Mouse (Mus musculus): ENCODE results near the gene Hist2h3c2.

Hist2h3c2 gene

GRCm38 (mm10) chr3:96238954-96239793, at the start of gene Hist2h3c2:
TSS of gene Hist2h3c2 (minus strand) at chr3:96239127.
- DNase-seq (ENCODE audit: low spot score in 2 of 2) = peak; percentile 44 to 56

- DNase-seq (ENCODE audit: low spot score in 2 of 2) = peak in 1 of 2 experiments; percentile 39
Observed at GRCm38 (mm10) chr3:96287334-96287733, 48.4 kb upstream of the Hist2h3c2 start.

GRCm38 (mm10) chr3:96284457-96284856, 45.5 kb upstream of the Hist2h3c2 start:
- DNase-seq (ENCODE audit: low spot score in 2 of 2) = no peak

- no peak for DNase-seq (ENCODE audit: low spot score in 2 of 2)
Observed at GRCm38 (mm10) chr3:96280660-96281059, 41.7 kb upstream of the Hist2h3c2 start.

GRCm38 (mm10) chr3:96277800-96278624, 39.1 kb upstream of the Hist2h3c2 start:
- peak; percentile 89 to 95 for DNase-seq (ENCODE audit: low spot score in 2 of 2)

DNA sequence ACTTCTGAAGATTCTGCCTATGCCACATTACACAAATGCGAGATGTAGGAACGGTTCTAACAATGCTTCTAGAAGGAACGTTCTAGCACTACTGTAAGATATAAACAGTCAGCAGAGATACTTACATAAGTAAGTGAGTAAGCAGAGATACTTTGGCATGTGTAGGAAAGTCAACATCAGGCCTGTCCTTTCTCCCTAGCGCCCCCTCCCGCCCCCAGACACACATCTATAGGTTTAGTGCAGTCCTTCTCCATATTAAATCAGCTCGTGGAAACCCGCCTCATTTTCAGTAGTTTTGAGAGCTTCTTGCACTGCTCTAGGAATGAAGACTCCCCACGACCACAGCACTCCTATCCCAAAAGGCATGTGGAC, 38.5 kb upstream of the Hist2h3c2 start:
- peak; percentile 30 to 71 for DNase-seq (ENCODE audit: low spot score in 2 of 2)

DNA sequence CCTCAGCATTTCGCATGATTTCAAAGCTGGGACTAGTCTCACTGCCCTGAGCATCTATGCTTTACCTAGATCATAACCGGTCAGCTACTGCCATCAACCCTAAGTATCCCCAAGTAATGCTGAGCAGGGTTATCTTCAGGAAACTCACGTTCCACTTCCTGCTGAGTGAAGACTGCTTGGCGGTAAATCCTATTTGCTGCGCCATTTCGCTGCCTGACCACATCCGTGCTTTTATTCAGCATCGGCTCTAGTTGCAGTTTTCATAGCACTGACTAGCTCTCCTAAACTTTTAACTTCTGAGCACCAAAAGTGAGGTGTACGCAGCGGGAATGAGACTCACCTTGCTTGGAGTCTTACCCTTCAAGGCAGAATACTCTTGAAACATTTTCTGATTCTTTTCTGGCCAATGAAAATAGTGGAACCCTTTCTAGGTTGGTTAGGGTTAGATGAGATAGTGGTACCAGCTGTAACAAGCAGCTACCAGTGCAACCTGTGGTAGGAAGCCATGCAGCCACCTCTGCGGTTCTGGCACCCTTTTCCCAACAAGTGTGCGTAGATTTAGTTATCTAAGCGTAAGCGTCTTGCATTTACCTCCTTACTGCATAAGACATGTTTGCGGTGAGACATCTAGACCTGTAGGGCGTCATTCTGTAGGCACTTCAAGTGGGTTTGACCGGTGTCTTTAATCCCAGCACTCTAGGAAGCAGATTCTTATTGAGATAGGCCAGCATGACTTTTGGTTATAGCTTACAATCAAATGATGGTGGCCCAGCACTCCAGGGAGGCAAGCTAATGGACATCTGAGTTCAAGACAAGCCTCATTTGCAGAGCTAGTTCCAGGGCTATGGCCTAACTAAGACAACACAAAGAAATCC, 34.9 kb upstream of the Hist2h3c2 start:
- peak; percentile 49 to 59 for DNase-seq (ENCODE audit: low spot score in 2 of 2)

GRCm38 (mm10) chr3:96269511-96270474, 30.9 kb upstream of the Hist2h3c2 start, which contains the start of gene Hist2h2bb:
TSS of gene Hist2h2bb (plus strand) at chr3:96269752.
- peak; percentile 89 to 92 for DNase-seq (ENCODE audit: low spot score in 2 of 2)

- DNase-seq (ENCODE audit: low spot score in 2 of 2) = peak in 1 of 2 experiments; percentile 32
Observed at GRCm38 (mm10) chr3:96268776-96269378, 29.9 kb upstream of the Hist2h3c2 start.

GRCm38 (mm10) chr3:96268051-96268775, 29.3 kb upstream of the Hist2h3c2 start, which contains the start of gene Hist2h3b:
TSS of gene Hist2h3b (plus strand) at chr3:96268654.
- DNase-seq (ENCODE audit: low spot score in 2 of 2) = peak; percentile 77 to 79

DNA sequence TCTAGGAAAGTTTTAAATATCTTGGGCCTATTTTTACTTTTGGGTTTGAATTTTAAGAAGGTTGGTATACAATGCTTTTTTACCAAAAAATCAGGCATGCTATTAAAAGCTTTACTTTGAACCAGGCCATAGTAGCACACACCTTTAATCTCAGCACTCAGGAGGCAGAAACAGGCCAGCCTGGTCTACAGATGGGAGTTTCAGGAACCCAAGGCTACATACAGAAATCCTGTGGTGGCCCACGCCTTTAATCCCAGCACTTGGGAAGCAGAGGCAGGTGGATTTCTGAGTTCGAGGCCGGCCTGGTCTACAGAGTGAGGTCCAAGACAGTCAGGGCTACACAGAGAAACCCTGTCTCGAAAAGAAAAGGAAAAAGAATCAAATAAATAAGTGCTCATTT, 28.6 kb upstream of the Hist2h3c2 start:
- DNase-seq (ENCODE audit: low spot score in 2 of 2) = no peak

- no peak for DNase-seq (ENCODE audit: low spot score in 2 of 2)
Observed at GRCm38 (mm10) chr3:96266132-96266710, 27.3 kb upstream of the Hist2h3c2 start.

DNA sequence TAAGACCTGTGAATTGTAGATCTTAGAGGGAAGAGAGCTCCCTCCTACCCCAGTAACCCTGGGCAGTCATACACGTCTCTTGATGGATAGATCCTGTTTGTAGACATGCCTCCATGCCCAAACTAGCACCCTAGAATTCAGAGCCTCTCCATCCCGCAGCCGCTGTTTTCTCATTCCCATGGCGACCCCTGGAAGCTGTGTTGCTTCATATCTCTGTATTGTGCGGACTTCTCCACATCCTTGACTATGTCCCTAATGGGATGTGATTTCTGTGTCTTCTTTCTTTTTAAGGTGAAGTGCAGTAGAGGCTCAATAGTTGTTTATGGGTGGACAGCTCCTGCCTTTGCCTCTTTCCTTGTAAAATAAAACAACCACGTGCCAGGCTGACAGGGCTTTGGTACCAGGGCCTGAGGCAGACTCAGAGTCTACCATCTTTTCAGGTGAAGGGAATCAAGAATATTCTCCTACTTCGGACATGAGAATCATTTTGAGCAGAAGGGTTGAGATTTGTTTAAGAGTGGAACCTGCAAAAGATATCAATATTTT, 25.6 kb upstream of the Hist2h3c2 start:
- no peak for DNase-seq (ENCODE audit: low spot score in 2 of 2)

GRCm38 (mm10) chr3:96263558-96264403, 24.9 kb upstream of the Hist2h3c2 start:
- DNase-seq (ENCODE audit: low spot score in 2 of 2) = no peak

DNA sequence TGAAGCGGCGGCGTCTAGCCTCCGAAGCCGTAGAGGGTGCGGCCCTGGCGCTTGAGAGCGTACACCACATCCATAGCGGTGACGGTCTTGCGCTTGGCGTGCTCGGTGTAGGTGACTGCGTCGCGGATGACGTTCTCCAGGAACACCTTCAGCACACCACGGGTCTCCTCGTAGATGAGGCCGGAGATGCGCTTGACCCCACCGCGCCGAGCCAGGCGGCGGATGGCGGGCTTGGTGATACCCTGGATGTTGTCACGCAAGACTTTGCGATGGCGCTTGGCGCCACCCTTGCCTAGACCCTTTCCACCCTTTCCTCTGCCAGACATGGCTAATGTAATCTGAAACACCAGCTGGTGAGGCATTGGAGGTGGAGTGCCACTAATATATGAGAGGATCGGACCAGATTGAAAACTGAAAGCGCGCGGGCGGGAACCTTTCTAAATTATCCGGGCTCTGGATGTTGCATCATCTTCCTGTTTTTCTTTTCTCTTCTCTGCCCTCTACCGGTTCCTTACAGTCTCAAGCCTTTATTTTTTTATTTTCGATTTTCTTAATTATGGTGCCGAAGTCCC, 24.1 kb upstream of the Hist2h3c2 start, which contains the start of gene Hist2h4:
TSS of gene Hist2h4 (minus strand) at position 333 of the 572 bp plus-strand sequence.
- DNase-seq (ENCODE audit: low spot score in 2 of 2) = peak; percentile 96 to 97

GRCm38 (mm10) chr3:96262216-96262875, 23.4 kb upstream of the Hist2h3c2 start:
- DNase-seq (ENCODE audit: low spot score in 2 of 2) = peak; percentile 73 to 75

- no peak for DNase-seq (ENCODE audit: low spot score in 2 of 2)
Observed at GRCm38 (mm10) chr3:96261623-96262022, 22.7 kb upstream of the Hist2h3c2 start.

Measured in natural killer cell, adult 2 months (primary cell).